Mouse (Mus musculus): Measurements from ENCODE around the gene Tatdn2. TPM values are rescaled to one million over a fixed set of nuclear protein-coding genes. Genes with fewer than 3 reads are reported as not detected.
A peak's percentile ranks its signal among the peaks of the same experiment; 100 is the strongest.

Gene Tatdn2
- polyA plus RNA-seq, 1 experiment from 2014 or later: 1.3 TPM

DNA sequence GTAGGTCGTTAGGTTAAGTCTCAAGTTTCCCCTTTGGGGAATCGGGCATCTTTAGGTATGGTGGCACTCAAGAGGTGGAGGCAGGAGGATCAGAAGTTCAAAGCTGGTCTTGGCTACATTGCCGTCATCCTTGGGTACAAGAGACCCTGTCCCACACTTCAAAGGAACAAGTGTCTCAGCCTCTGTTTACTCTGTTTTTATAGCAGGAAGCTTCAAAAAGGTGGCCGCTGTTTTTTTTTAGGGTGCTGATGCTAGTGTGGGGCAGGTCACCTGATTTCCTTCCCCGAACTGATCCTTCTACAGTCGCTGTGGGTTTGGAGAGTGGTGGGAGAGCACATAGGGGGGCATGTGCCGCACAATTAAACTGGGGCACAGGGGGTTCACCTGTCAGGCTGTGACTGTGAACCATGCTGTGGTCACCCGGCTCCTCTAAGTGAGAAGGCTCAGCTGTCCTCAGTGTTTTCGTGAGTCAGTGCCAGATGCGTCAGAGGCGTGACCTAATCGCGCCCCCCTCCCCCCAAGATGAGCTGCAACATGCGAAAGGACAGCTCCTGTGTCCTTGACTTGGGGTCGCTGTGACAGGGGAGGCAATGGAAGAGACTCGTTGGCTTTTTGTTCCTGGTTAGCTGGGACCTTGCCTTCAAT lies 42.0 kb upstream of the Tatdn2 start:
- TF ChIP-seq EP300 (IDR thresholded peaks at IDR 0.05) (no peak), CTCF (IDR thresholded peaks at IDR 0.05) (no peak)
- Histone ChIP-seq H3K4me2 (replicated peaks; ENCODE audit: low read depth, low read length) (no peak overlapping the region), H3K27me3 (replicated peaks; ENCODE audit: insufficient read depth, low read length) (no peaks in the 10 kb centered on the region), H3K36me3 (ENCODE audit: insufficient read depth, low read length) (no peaks in the 10 kb centered on the region), H3K9me3 (ENCODE audit: low read length) (no peaks in the 10 kb centered on the region), H3K4me1 (ENCODE audit: insufficient read depth, low read depth, low read length) (peaks cover 4% of the 10 kb centered on the region), H3K9ac (replicated peaks; ENCODE audit: low read depth) (no peak overlapping the region), H3K27ac (ENCODE audit: low read length) (no peak overlapping the region), H3K4me3 (ENCODE audit: low read depth, low read length) (no peak overlapping the region)
- peak; percentile 41 for DNase-seq (ENCODE audit: low spot score)
- ATAC-seq: no peak
- WGBS: 59% methylated on average over 16 of the region's 16 CpGs

DNA sequence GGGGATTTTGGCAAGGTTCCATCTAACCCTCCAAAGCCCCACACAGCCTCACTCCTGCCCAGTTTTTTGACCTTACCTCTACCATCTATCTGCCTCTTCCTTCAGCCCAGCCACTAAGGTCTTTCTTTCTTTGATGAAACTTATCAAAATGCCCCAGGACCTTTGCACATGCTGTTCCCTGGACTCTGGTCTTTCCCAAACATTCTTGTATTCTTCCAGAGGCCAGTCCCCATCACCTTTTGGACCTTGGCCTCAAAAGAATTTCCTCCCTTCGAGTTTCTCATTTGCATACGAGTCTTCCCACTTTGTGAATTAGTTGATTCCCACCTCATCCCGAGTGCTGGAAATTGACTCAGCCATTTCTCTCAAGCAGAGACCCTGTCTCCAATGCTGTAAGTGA lies 41.4 kb upstream of the Tatdn2 start:
- H3K9me3 ChIP-seq (ENCODE audit: low read length): no peaks in the 10 kb centered on the region
- H3K27me3 ChIP-seq (replicated peaks; ENCODE audit: insufficient read depth, low read length): no peaks in the 10 kb centered on the region
- no peak for DNase-seq (ENCODE audit: low spot score)
- 94% methylated on average over 3 of the region's 3 CpGs for WGBS
- H3K36me3 ChIP-seq (ENCODE audit: insufficient read depth, low read length): no peaks in the 10 kb centered on the region
- peaks cover 4% of the 10 kb centered on the region for H3K4me1 ChIP-seq (ENCODE audit: insufficient read depth, low read depth, low read length)
- no peak for ATAC-seq
- no peak for TF ChIP-seq EP300 (IDR thresholded peaks at IDR 0.05)
- no peak for TF ChIP-seq CTCF (IDR thresholded peaks at IDR 0.05)
- no peak overlapping the region for H3K4me2 ChIP-seq (replicated peaks; ENCODE audit: low read depth, low read length)
- no peak overlapping the region for H3K4me3 ChIP-seq (ENCODE audit: low read depth, low read length)
- H3K27ac ChIP-seq (ENCODE audit: low read length): no peak overlapping the region
- no peak overlapping the region for H3K9ac ChIP-seq (replicated peaks; ENCODE audit: low read depth)

DNA sequence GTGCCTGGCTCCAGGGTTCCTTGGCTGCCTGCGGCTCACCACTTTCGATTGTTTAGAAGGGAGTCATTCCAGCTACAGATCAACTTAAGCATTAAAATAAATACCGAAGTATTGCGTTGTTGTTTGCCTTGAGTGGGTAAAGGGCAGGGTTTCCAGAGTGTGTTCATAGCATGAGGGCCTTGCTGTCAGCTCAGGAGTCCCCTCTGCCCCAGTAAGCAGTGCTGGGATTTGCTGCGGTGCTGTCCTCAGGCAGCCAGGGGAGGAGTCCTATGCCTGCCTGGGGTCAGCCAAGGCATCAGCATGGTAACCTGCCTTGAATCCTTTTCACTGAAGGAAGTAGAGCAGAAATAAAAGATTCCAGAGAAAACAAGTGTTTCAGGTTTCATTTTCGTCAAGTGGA lies 40.0 kb upstream of the Tatdn2 start:
- Histone ChIP-seq H3K4me2 (replicated peaks; ENCODE audit: low read depth, low read length) (no peak overlapping the region), H3K9me3 (ENCODE audit: low read length) (no peaks in the 10 kb centered on the region), H3K36me3 (ENCODE audit: insufficient read depth, low read length) (no peaks in the 10 kb centered on the region), H3K27ac (ENCODE audit: low read length) (peak overlapping the region; percentile 66), H3K4me1 (ENCODE audit: insufficient read depth, low read depth, low read length) (peaks cover 4% of the 10 kb centered on the region), H3K9ac (replicated peaks; ENCODE audit: low read depth) (no peak overlapping the region), H3K27me3 (replicated peaks; ENCODE audit: insufficient read depth, low read length) (no peaks in the 10 kb centered on the region), H3K4me3 (ENCODE audit: low read depth, low read length) (no peak overlapping the region)
- ATAC-seq (peak; percentile 93), DNase-seq (ENCODE audit: low spot score) (peak; percentile 91)
- 55% methylated on average over 6 of the region's 6 CpGs for WGBS
- TF ChIP-seq EP300 (IDR thresholded peaks at IDR 0.05) (peak; percentile 73), CTCF (IDR thresholded peaks at IDR 0.05) (no peak)

DNA sequence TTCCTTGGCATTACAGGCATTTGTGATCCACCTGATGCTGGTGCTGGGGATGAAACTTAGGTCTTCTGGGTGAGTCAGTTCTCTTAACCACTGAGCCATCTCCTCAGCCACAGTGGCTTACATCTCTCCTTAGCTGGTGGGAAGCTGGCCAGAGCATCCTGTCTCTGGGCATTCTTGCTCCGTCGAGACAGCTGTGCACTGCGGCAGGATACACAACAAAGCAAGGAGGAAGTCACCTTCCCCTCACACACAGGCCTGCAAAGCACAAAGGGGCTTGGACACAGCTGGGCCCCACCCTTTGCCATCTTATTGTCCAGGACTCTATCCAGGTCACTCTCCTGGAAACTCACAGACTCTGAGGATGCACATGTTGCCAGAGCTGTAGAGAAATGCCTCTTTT lies 38.6 kb upstream of the Tatdn2 start:
- no peak overlapping the region for H3K4me2 ChIP-seq (replicated peaks; ENCODE audit: low read depth, low read length)
- 0 out of 2 replicates have a peak overlapping the region, but pooled peaks have one; percentile 26 for H3K27ac ChIP-seq (ENCODE audit: low read length)
- 44% methylated on average over 3 of the region's 3 CpGs for WGBS
- H3K9me3 ChIP-seq (ENCODE audit: low read length): no peaks in the 10 kb centered on the region
- H3K36me3 ChIP-seq (ENCODE audit: insufficient read depth, low read length): no peaks in the 10 kb centered on the region
- H3K9ac ChIP-seq (replicated peaks; ENCODE audit: low read depth): no peak overlapping the region
- 0 out of 2 replicates have a peak, but pooled peaks have one; percentile 3 for ATAC-seq
- H3K4me3 ChIP-seq (ENCODE audit: low read depth, low read length): no peak overlapping the region
- DNase-seq (ENCODE audit: low spot score): no peak
- peaks cover 4% of the 10 kb centered on the region for H3K4me1 ChIP-seq (ENCODE audit: insufficient read depth, low read depth, low read length)
- H3K27me3 ChIP-seq (replicated peaks; ENCODE audit: insufficient read depth, low read length): no peaks in the 10 kb centered on the region
- TF ChIP-seq EP300 (IDR thresholded peaks at IDR 0.05) (no peak), CTCF (IDR thresholded peaks at IDR 0.05) (no peak)

DNA sequence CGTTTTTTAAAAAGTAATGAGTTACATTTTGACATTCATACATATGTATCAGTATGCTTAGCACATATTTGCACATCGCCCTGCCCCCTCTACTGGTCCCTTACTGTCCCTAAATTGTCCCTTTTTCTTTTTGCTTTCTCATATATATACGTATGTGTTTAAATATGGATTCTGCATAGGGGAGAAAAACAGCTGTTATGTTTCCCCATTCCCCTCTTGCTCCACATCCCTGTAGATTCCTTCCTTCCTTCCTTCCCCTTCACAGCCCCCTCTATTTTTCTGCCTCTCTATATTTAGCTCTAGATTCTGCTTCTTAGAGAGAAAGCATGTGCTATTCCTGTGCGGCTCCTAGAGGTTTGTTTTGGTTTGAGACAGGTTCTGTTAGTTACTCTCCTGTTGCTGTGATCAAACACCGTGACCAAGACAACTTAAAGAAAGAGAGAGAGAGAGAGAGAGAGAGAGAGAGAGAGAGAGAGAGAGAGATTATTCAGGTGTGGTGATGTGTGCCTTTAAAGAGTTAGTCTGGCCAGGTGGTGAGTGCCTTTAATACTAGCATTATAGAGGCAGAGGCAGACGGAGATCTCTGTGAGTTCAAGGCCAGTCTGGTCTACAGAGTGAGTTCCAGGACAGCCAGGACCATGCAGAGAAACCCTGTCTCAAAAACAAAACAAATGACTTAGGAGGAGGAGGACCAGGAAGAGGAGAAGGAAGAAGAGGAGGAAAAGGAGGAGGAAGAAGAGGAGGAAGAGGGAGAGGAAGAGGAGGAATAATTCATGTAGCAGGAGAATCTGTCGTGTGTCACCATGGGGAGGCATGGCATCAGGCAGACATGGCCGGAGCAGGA lies 37.0 kb upstream of the Tatdn2 start:
- Histone ChIP-seq H3K27ac (ENCODE audit: low read length) (peak overlapping the region; percentile 7; the same call in 1 of the 2 replicates), H3K9me3 (ENCODE audit: low read length) (no peaks in the 10 kb centered on the region), H3K4me3 (ENCODE audit: low read depth, low read length) (no peak overlapping the region), H3K4me1 (ENCODE audit: insufficient read depth, low read depth, low read length) (no peaks in the 10 kb centered on the region; the same call in 1 of the 2 replicates), H3K36me3 (ENCODE audit: insufficient read depth, low read length) (no peaks in the 10 kb centered on the region), H3K27me3 (replicated peaks; ENCODE audit: insufficient read depth, low read length) (no peaks in the 10 kb centered on the region), H3K4me2 (replicated peaks; ENCODE audit: low read depth, low read length) (no peak overlapping the region), H3K9ac (replicated peaks; ENCODE audit: low read depth) (no peak overlapping the region)
- 53% methylated on average over 8 of the region's 8 CpGs for WGBS
- TF ChIP-seq EP300 (IDR thresholded peaks at IDR 0.05) (no peak), CTCF (IDR thresholded peaks at IDR 0.05) (no peak)
- ATAC-seq (no peak), DNase-seq (ENCODE audit: low spot score) (peak; percentile 63)

DNA sequence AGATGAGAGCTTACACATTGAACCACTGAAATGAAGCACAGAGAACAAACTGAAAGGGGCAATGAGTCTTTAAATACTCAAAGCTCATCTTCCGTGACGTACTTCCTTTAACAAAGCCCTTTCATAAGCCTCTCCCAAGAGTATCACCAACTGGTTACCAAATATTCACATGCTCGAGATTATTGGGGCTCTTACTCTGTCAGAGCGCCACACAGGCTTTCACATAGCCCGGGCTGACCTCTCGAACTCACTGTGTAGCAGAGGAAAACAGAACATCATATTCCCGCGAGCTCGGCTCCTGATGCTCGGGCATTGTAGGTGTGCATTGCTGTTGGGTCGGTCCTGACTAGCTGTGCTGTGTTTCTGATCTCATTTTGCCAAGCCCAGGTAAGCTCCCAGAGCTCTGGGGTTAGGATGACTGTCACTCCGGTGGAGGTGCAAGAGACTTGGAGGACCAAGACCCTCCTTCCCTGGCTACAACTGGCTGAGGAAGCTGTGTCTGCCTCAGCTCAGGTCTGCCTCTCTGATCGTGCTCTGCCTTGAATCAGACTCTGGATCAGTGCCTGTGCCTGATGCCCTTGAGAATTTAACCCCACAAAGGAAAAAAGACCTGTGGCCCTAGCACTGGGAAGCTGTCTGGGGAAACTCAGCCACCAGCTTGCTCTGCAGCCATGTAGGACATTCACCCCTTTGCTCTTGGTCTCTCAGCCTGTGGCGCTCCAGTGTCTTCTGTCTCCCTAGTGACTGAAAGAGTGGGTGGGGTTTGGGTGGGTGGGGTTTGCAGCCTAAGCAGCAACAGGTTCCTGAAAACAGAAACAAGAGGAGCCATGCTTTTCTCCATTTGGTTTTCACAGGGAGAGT lies 36.1 kb upstream of the Tatdn2 start:
- Histone ChIP-seq H3K36me3 (ENCODE audit: insufficient read depth, low read length) (no peaks in the 10 kb centered on the region), H3K27me3 (replicated peaks; ENCODE audit: insufficient read depth, low read length) (no peaks in the 10 kb centered on the region), H3K4me1 (ENCODE audit: insufficient read depth, low read depth, low read length) (no peaks in the 10 kb centered on the region; the same call in 1 of the 2 replicates), H3K9me3 (ENCODE audit: low read length) (no peaks in the 10 kb centered on the region), H3K4me3 (ENCODE audit: low read depth, low read length) (no peak overlapping the region), H3K27ac (ENCODE audit: low read length) (peak overlapping the region; percentile 38; the same call in 1 of the 2 replicates), H3K9ac (replicated peaks; ENCODE audit: low read depth) (no peak overlapping the region), H3K4me2 (replicated peaks; ENCODE audit: low read depth, low read length) (no peak overlapping the region)
- TF ChIP-seq CTCF (IDR thresholded peaks at IDR 0.05): no peak
- no peak for TF ChIP-seq EP300 (IDR thresholded peaks at IDR 0.05)
- WGBS: 60% methylated on average over 14 of the region's 14 CpGs
- no peak for DNase-seq (ENCODE audit: low spot score)
- ATAC-seq: no peak
